In the genomic region with DNA sequence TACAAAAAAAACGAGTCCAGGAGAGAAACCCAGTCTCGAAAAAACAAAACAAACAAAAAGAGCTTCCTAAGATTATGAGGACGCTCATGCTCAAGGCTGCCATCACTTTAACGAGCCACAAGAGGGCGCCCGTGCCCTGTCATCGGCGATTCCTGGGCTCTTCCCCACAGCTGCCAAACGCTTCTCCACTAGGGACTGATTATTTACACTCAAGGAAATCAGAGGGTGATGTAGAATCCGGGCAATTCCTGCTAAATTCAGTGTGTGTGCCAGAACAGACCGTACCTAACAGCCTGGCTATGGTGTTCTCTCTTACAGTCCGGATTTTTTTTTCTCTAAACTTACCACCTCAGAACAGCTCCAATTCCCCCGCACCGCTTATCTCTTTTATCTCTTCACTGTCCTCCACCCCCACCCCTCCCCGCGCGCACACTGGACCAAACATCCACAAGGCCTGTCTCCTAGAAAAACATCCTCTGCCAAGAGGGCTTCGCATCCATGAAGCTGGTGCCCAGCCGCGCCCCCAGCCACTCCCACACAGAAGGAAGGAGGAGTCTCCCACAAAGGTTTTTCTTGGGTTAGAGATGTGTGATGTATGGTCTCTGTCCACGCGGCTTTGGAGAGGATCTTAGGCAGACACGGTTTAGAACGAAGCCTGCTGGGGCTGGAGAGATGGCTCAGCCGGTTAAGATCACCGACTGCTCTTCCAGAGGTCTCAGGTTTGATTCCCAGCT, we compare ENCODE assay signal across 8 mouse cellular contexts. TPM values are rescaled to one million over a fixed set of nuclear protein-coding genes. Genes with fewer than 3 reads are reported as not detected.
DNase-seq lines count a peak whose midpoint lies in the region; ATAC-seq and TF ChIP-seq lines count a peak whose summit lies in the region.

No protein-coding gene starts in this region.

- peak overlapping the region; percentile 28; the same call in 1 of the 2 replicates for H3K4me2 ChIP-seq in forebrain, embryonic 15.5 days (replicated peaks)
- no peak overlapping the region for H3K4me2 ChIP-seq in lung, postnatal 0 days (replicated peaks; ENCODE audit: low read depth, low read length)

- intact Hi-C loops in heart, postnatal 36 days (cut with DNase I), result loop anchor here (1.0 to 5.0 kb wide), 3 partner anchors 39 to 368 kb away; no protein-coding TSS in a partner anchor

- peak overlapping the region; percentile 6; the same call in 1 of the 2 replicates for H3K4me3 ChIP-seq in forebrain, embryonic 15.5 days
- no peak overlapping the region for H3K4me3 ChIP-seq in lung, postnatal 0 days (ENCODE audit: low read depth, low read length)

- H3K9ac ChIP-seq in forebrain, embryonic 15.5 days (replicated peaks), result no peak overlapping the region
- no peak overlapping the region for H3K9ac ChIP-seq in lung, postnatal 0 days (replicated peaks; ENCODE audit: low read depth)

- H3K27ac ChIP-seq in forebrain, embryonic 15.5 days (replicated peaks), result no peak overlapping the region
- H3K27ac ChIP-seq in lung, postnatal 0 days (ENCODE audit: low read length), result no peak overlapping the region

- DNase-seq in T-cell, adult 2 months (ENCODE audit: low spot score), result peak; percentile 25
- peak; percentile 48 to 74 for DNase-seq in cerebellum, adult 18-20 months
- peak; percentile 58 to 69 for DNase-seq in heart, postnatal 36 days
- peak; percentile 20 to 64 for DNase-seq in layer of hippocampus, adult 8-10 months (ENCODE audit: low spot score in 2 of 2)
- peak; percentile 90 for DNase-seq in lung, postnatal 0 days (ENCODE audit: low spot score)
- DNase-seq in ovary, postnatal 14 days (ENCODE audit: low spot score), result peak; percentile 37
- no peak for DNase-seq in yolk sac, embryonic 10.5 days (ENCODE audit: low spot score)

- ATAC-seq in forebrain, embryonic 15.5 days (replicated peaks), result peak; percentile 73; the same call in 1 of the 2 replicates
- peak; percentile 64 for ATAC-seq in lung, postnatal 0 days

- TF ChIP-seq EP300 in lung, postnatal 0 days (IDR thresholded peaks at IDR 0.05), result no peak

- H3K27me3 ChIP-seq in forebrain, embryonic 15.5 days, result peaks cover 14% of the 10 kb centered on the region
- H3K27me3 ChIP-seq in lung, postnatal 0 days (replicated peaks; ENCODE audit: insufficient read depth, low read length), result no peaks in the 10 kb centered on the region

- no peaks in the 10 kb centered on the region for H3K9me3 ChIP-seq in forebrain, embryonic 15.5 days
- H3K9me3 ChIP-seq in lung, postnatal 0 days (ENCODE audit: low read length), result no peaks in the 10 kb centered on the region

- no peaks in the 10 kb centered on the region for H3K36me3 ChIP-seq in forebrain, embryonic 15.5 days
- no peaks in the 10 kb centered on the region for H3K36me3 ChIP-seq in lung, postnatal 0 days (ENCODE audit: insufficient read depth, low read length)

- TF ChIP-seq CTCF in lung, postnatal 0 days (IDR thresholded peaks at IDR 0.05), result peak; percentile 88

- H3K4me1 ChIP-seq in forebrain, embryonic 15.5 days, result peaks cover 5% of the 10 kb centered on the region; the same call in 1 of the 2 replicates
- H3K4me1 ChIP-seq in lung, postnatal 0 days (ENCODE audit: insufficient read depth, low read depth, low read length), result no peaks in the 10 kb centered on the region

- 19% methylated on average over 26 of the region's 26 CpGs for WGBS in forebrain, embryonic 15.5 days
- 16% methylated on average over 26 of the region's 26 CpGs for WGBS in lung, postnatal 0 days

RNA-seq across cellular contexts. Expression of gene Tlx1, which starts 26.7 kb away (rescaled TPM):
- not detected in 2 replicates for polyA plus RNA-seq in forebrain, embryonic 15.5 days (2015; fragmentation: Nextera tagmentation; extraction: Ambion mirVana)
- not detected for total RNA-seq in heart, postnatal 36 days (2021)
- total RNA-seq in layer of hippocampus, adult 8-10 months (2022), result not detected
- not detected in 2 replicates for polyA plus RNA-seq in lung, postnatal 0 days (2015; fragmentation: Nextera tagmentation; extraction: Ambion mirVana)

RNA-seq across cellular contexts. Expression of gene Lbx1, which starts 58.4 kb away (rescaled TPM):
- polyA plus RNA-seq in forebrain, embryonic 15.5 days (2015; fragmentation: Nextera tagmentation; extraction: Ambion mirVana), result not detected in 2 replicates
- under 1 TPM in 1 of 2 experiments, not detected in 1; 0.11 TPM for total RNA-seq in heart, postnatal 36 days (2021)
- not detected for total RNA-seq in layer of hippocampus, adult 8-10 months (2022)
- polyA plus RNA-seq in lung, postnatal 0 days (2015; fragmentation: Nextera tagmentation; extraction: Ambion mirVana), result not detected in 2 replicates
